Comparison of ENCODE assay signal across 8 mouse cellular contexts in the genomic region with DNA sequence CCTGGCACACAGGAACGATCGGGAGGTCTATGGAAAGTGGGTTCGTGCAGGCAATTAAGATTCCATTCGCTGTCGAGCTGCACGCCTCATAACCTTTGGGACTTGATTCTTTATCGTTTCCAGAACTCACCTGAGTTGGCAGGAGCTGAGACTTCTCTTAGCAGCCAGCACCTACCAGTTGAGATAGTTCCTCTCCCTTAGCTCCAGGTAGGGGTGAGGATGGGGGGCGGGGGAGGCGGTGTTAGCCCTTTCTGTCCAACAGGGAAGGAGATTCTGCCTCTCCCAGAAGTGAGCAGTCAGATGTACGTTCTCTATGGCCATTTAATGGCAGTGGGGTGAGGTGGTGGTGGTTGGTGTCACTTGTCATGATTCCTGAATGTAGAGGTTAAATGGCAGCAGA. TPM values are rescaled to one million over a fixed set of nuclear protein-coding genes. Genes with fewer than 3 reads are reported as not detected.
DNase-seq lines count a peak whose midpoint lies in the region; ATAC-seq and TF ChIP-seq lines count a peak whose summit lies in the region.

No protein-coding gene starts in this region.

- no peak for TF ChIP-seq CTCF in cortical plate, adult 2 months (IDR thresholded peaks at IDR 0.05; ENCODE audit: extremely low read depth, insufficient read depth, low read length)

- H3K4me2 ChIP-seq in hindbrain, embryonic 12.5 days (replicated peaks): peak overlapping the region; percentile 89
- H3K4me2 ChIP-seq in midbrain, embryonic 13.5 days (replicated peaks): peak overlapping the region; percentile 90

- no peak for ATAC-seq in hindbrain, embryonic 12.5 days (ENCODE audit: low FRiP score)
- ATAC-seq in midbrain, embryonic 13.5 days: no peak
- ATAC-seq in frontal cortex, adult (ENCODE audit: low TSS enrichment): no peak
- no peak for ATAC-seq in inflammation-experienced regulatory T-cells, adult 6 months

- peak; percentile 54 for DNase-seq in kidney, postnatal 10 days
- no peak for DNase-seq in kidney, adult 11 months
- no peak for DNase-seq in right cerebral cortex, postnatal 25 days

- H3K4me3 ChIP-seq in cortical plate, adult 2 months (ENCODE audit: insufficient read depth, low read length): peak overlapping the region; percentile 70
- peak overlapping the region; percentile 86 for H3K4me3 ChIP-seq in hindbrain, embryonic 12.5 days
- H3K4me3 ChIP-seq in midbrain, embryonic 13.5 days (replicated peaks): peak overlapping the region; percentile 90

- TF ChIP-seq POLR2A in cortical plate, adult 2 months (IDR thresholded peaks at IDR 0.05; ENCODE audit: extremely low read depth, insufficient read depth, low read length): no peak

- H3K27ac ChIP-seq in cortical plate, adult 2 months (ENCODE audit: insufficient read depth, low read length): peak overlapping the region; percentile 69
- H3K27ac ChIP-seq in hindbrain, embryonic 12.5 days: peak overlapping the region; percentile 91; the same call in 1 of the 2 replicates
- H3K27ac ChIP-seq in midbrain, embryonic 13.5 days: peak overlapping the region; percentile 93

- no peaks in the 10 kb centered on the region for H3K36me3 ChIP-seq in hindbrain, embryonic 12.5 days
- H3K36me3 ChIP-seq in midbrain, embryonic 13.5 days: no peaks in the 10 kb centered on the region

- WGBS in hindbrain, embryonic 12.5 days: 6% methylated on average over 10 of the region's 10 CpGs
- WGBS in midbrain, embryonic 13.5 days: 7% methylated on average over 10 of the region's 10 CpGs

- peak overlapping the region; percentile 94 for H3K9ac ChIP-seq in hindbrain, embryonic 12.5 days
- H3K9ac ChIP-seq in midbrain, embryonic 13.5 days (replicated peaks): peak overlapping the region; percentile 93

- peaks cover 17% of the 10 kb centered on the region for H3K27me3 ChIP-seq in hindbrain, embryonic 12.5 days
- H3K27me3 ChIP-seq in midbrain, embryonic 13.5 days: peaks cover 4% of the 10 kb centered on the region

- peaks cover 12% of the 10 kb centered on the region for H3K4me1 ChIP-seq in cortical plate, adult 2 months (ENCODE audit: control insufficient read depth, insufficient read depth, low read length)
- H3K4me1 ChIP-seq in hindbrain, embryonic 12.5 days: peaks cover 26% of the 10 kb centered on the region
- peaks cover 32% of the 10 kb centered on the region for H3K4me1 ChIP-seq in midbrain, embryonic 13.5 days (replicated peaks)

- H3K9me3 ChIP-seq in hindbrain, embryonic 12.5 days (replicated peaks): no peaks in the 10 kb centered on the region
- no peaks in the 10 kb centered on the region for H3K9me3 ChIP-seq in midbrain, embryonic 13.5 days

RNA-seq across cellular contexts. Expression of a gene that starts 2.0 kb away (rescaled TPM):
- 47.3 and 49.1 TPM in 2 replicates for polyA plus RNA-seq in cortical plate, adult 2 months (2012; rRNA removed)
- 21.7 and 22.6 TPM in 2 replicates for polyA plus RNA-seq in hindbrain, embryonic 12.5 days (2016; fragmentation: Nextera tagmentation; extraction: Ambion mirVana)
- polyA plus RNA-seq in midbrain, embryonic 13.5 days (2015; fragmentation: Nextera tagmentation; extraction: Ambion mirVana): 22.6 and 25.9 TPM in 2 replicates
- polyA plus RNA-seq in inflammation-experienced regulatory T-cells, adult 6 months (2017; shearing (Covaris generic)): 1 to 10 TPM; 6.1 to 9.3 (median 8.7) TPM

RNA-seq across cellular contexts. Expression of a gene that starts 29.3 kb away (rescaled TPM):
- 30.3 and 30.8 TPM in 2 replicates for polyA plus RNA-seq in cortical plate, adult 2 months (2012; rRNA removed)
- 132 and 139 TPM in 2 replicates for polyA plus RNA-seq in hindbrain, embryonic 12.5 days (2016; fragmentation: Nextera tagmentation; extraction: Ambion mirVana)
- polyA plus RNA-seq in midbrain, embryonic 13.5 days (2015; fragmentation: Nextera tagmentation; extraction: Ambion mirVana): 135 and 136 TPM in 2 replicates
- polyA plus RNA-seq in inflammation-experienced regulatory T-cells, adult 6 months (2017; shearing (Covaris generic)): 10 to 100 TPM; 52.4 to 66.1 (median 56.0) TPM

RNA-seq across cellular contexts. Expression of a gene that starts 30.1 kb away (rescaled TPM):
- polyA plus RNA-seq in cortical plate, adult 2 months (2012; rRNA removed): 0.15 and 0.17 TPM in 2 replicates
- 1.3 TPM in 2 replicates for polyA plus RNA-seq in hindbrain, embryonic 12.5 days (2016; fragmentation: Nextera tagmentation; extraction: Ambion mirVana)
- 0.80 and 1.1 TPM in 2 replicates for polyA plus RNA-seq in midbrain, embryonic 13.5 days (2015; fragmentation: Nextera tagmentation; extraction: Ambion mirVana)
- polyA plus RNA-seq in inflammation-experienced regulatory T-cells, adult 6 months (2017; shearing (Covaris generic)): 1 to 10 TPM in 2 of 3 experiments, under 1 TPM in 1; 0.74 to 2.5 (median 1.5) TPM

RNA-seq across cellular contexts. Expression of a gene that starts 41.2 kb away (rescaled TPM):
- 359 and 361 TPM in 2 replicates for polyA plus RNA-seq in cortical plate, adult 2 months (2012; rRNA removed)
- 117 and 127 TPM in 2 replicates for polyA plus RNA-seq in hindbrain, embryonic 12.5 days (2016; fragmentation: Nextera tagmentation; extraction: Ambion mirVana)
- polyA plus RNA-seq in midbrain, embryonic 13.5 days (2015; fragmentation: Nextera tagmentation; extraction: Ambion mirVana): 177 and 182 TPM in 2 replicates
- polyA plus RNA-seq in inflammation-experienced regulatory T-cells, adult 6 months (2017; shearing (Covaris generic)): 10 to 100 TPM; 31.8 to 38.3 (median 38.3) TPM
